Mouse (Mus musculus) heart, embryonic 14.5 days (tissue): ENCODE data around the gene Rfxank. TPM values are rescaled to one million over a fixed set of nuclear protein-coding genes. Genes with fewer than 3 reads are reported as not detected.

ENCODE experiments used
- ATAC-seq: fragments of 200-750 bp; cut with Nextera tagmentation; 2 replicates; pipeline ENCODE4 v1.8.0; 2017; ENCODE audit warnings: low read depth, moderate TSS enrichment; ENCODE audit not compliant: insufficient number of reproducible peaks, insufficient read depth, low FRiP score
- H3K27ac ChIP-seq, 2 experiments: fragments of 200-500 bp in 1 of 2; fragments of 300-500 bp in 1 of 2; sonication (generic) in 1 of 2; replicated peaks in 1 of 2; 2 replicates each; pipeline ENCODE4 v1.5.1; 2012 to 2014; ENCODE audit warnings: low read depth in 2 of 2, low read length in 2 of 2, control low read depth in 1 of 2, mild to moderate bottlenecking in 1 of 2, mixed read lengths in 1 of 2; ENCODE audit not compliant: control insufficient read depth in 1 of 2, insufficient read depth in 1 of 2
- H3K27me3 ChIP-seq: fragments of 300-500 bp; sonication (generic); 2 replicates; pipeline ENCODE4 v1.6.1; 2014; ENCODE audit warnings: mild to moderate bottlenecking, low read length, control low read depth; ENCODE audit not compliant: control insufficient read depth, insufficient read depth
- H3K36me3 ChIP-seq: fragments of 300-500 bp; sonication (generic); 2 replicates; pipeline ENCODE4 v1.6.1; 2014; ENCODE audit warnings: mild to moderate bottlenecking, control low read depth, low read length, mixed read lengths; ENCODE audit not compliant: control insufficient read depth, insufficient read depth
- H3K4me1 ChIP-seq, 2 experiments: fragments of 200-500 bp in 1 of 2; fragments of 300-500 bp in 1 of 2; sonication (generic) in 1 of 2; 2 replicates each; pipeline ENCODE4 v1.6.1; 2012 to 2014; ENCODE audit warnings: low read length in 2 of 2, control low read depth in 1 of 2, mixed read lengths in 1 of 2; ENCODE audit not compliant: control insufficient read depth in 2 of 2, insufficient read depth in 2 of 2
- H3K4me2 ChIP-seq: fragments of 300-500 bp; sonication (generic); 2 replicates; pipeline ENCODE4 v1.6.1; 2014; ENCODE audit warnings: mild to moderate bottlenecking, low read length
- H3K4me3 ChIP-seq, 2 experiments: fragments of 200-500 bp in 1 of 2; fragments of 300-500 bp in 1 of 2; sonication (generic) in 1 of 2; 2 replicates each; pipeline ENCODE4 v1.5.1; 2012 to 2014; ENCODE audit warnings: low read length in 2 of 2, mild to moderate bottlenecking in 2 of 2, control low read depth in 1 of 2, low read depth in 1 of 2, moderate library complexity in 1 of 2; ENCODE audit not compliant: control insufficient read depth in 1 of 2, insufficient read depth in 1 of 2
- H3K9ac ChIP-seq: fragments of 300-500 bp; sonication (generic); 2 replicates; pipeline ENCODE4 v1.6.1; 2014; ENCODE audit warnings: mild to moderate bottlenecking, low read length
- H3K9me3 ChIP-seq: fragments of 300-500 bp; sonication (generic); 2 replicates; pipeline ENCODE4 v1.6.1; 2016; ENCODE audit warnings: low read length, control low read depth; ENCODE audit not compliant: control insufficient read depth
- WGBS: fragments of 180-500 bp; shearing (Covaris S2); extraction: QIAGEN DNeasy Blood & Tissue Kit; methylation state at CpG from one replicate; pipeline ENCODE4 v1.1.7; 2014; 5-methylcytosine and 5-hydroxymethylcytosine counted together
- polyA plus RNA-seq: library from polyadenylated mRNA; unstranded; fragments of >200 nt; fragmentation: Nextera tagmentation; extraction: Ambion mirVana; gene quantifications from 2 replicates; pipeline ENCODE4 v1.2.1, GENCODE M21; 2014

Gene Rfxank
- polyA plus RNA-seq, 1 experiment from 2014 or later = 21.0 TPM

DNA sequence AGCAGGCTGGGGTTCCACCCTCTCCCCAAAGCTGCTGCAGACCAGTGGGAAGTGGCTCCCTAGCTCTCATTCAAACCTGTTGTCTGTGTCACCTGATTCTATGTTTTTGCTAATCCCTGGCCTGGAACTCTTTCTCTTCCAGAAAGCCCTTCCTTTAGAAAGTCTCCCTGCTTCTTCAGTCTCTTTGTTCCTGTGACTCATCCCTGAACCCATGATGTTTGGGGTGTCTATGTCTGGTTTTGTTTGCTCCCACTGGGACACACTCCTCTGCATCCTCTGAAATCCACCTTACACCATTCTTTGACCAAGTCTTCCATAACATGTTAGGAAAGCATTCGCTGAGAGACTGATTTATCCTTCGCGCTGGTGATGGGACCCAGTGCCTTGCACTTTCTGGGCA, 8.9 kb downstream of the Rfxank start:
- Histone ChIP-seq H3K9me3 (no peaks in the 10 kb centered on the region), H3K4me2 (no peak overlapping the region), H3K4me1 (peaks cover 25 to 38% of the 10 kb centered on the region in 2 experiments), H3K4me3 (no peak overlapping the region), H3K27me3 (no peaks in the 10 kb centered on the region), H3K36me3 (peaks cover 29% of the 10 kb centered on the region), H3K9ac (no peak overlapping the region), H3K27ac (peak overlapping the region in 1 of 2 experiments; percentile 80; a peak in 1 of 4 replicates)
- WGBS = 81% methylated on average over 3 of the region's 3 CpGs
- ATAC-seq = no peak

DNA sequence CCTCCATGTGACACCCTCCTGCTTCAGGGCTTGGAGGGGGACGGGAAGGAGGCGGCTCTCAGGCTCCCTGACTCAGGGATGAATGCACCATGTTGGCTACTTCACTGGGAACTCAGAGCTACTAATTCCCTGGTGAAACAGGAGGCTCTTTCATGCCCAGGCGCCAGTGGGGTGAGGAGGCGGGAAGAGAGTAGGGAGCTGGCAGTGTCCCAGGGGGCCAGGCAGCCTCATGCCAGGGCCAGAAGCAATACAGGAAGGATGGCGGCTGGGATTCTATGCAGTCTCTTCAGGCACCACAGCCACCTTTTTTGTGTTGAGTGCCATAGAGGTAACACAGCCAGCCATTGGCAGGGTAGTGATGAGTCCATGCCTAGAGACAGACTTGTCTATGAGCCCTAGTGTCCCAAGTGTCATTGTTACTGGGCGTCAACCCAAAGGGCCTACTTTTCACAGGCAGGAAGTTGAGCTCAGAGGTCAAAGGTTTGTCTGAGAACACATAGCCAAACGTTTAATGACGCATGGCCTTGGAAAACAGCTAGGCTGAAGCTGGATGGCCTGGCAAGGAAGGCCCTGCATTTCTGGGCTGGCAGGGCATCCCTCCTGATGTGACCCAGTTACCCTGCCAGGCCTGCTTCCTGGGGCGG, 9.5 kb downstream of the Rfxank start:
- Histone ChIP-seq H3K36me3 (peaks cover 23% of the 10 kb centered on the region), H3K9me3 (no peaks in the 10 kb centered on the region), H3K27me3 (no peaks in the 10 kb centered on the region), H3K4me2 (no peak overlapping the region), H3K27ac (peak overlapping the region; percentile 29 to 80), H3K9ac (no peak overlapping the region), H3K4me3 (no peak overlapping the region), H3K4me1 (peaks cover 21 to 32% of the 10 kb centered on the region in 2 experiments)
- 59% methylated on average over 9 of the region's 9 CpGs for WGBS
- ATAC-seq = no peak

DNA sequence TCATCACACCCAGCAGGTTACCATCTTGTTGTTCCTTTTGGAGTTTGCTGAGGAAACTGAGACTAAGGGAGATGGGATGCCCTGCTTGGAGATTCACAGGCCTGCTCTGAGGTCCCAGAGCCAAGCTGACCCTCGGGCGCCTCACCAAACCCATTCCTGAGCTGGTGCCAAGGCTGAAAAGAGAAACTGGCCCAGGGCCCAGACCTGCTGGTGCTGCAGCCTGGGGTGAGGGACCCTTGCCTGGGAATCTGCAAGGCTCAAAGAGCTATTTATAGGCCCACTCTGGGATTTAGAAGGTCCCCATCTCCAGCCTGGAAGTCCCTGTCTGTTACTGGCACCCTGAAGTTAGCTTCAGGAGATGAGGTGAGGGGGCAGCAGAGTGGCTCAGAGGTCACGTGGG, 10.5 kb downstream of the Rfxank start:
- Histone ChIP-seq H3K27me3 (no peaks in the 10 kb centered on the region), H3K4me1 (peaks cover 21 to 30% of the 10 kb centered on the region in 2 experiments), H3K36me3 (peaks cover 13% of the 10 kb centered on the region), H3K4me3 (no peak overlapping the region), H3K9me3 (no peaks in the 10 kb centered on the region), H3K27ac (peak overlapping the region; percentile 80 to 93), H3K9ac (no peak overlapping the region; the same call in 1 of the 2 replicates), H3K4me2 (peak overlapping the region; percentile 33)
- 32% methylated on average over 3 of the region's 3 CpGs for WGBS
- peak; percentile 59 for ATAC-seq

DNA sequence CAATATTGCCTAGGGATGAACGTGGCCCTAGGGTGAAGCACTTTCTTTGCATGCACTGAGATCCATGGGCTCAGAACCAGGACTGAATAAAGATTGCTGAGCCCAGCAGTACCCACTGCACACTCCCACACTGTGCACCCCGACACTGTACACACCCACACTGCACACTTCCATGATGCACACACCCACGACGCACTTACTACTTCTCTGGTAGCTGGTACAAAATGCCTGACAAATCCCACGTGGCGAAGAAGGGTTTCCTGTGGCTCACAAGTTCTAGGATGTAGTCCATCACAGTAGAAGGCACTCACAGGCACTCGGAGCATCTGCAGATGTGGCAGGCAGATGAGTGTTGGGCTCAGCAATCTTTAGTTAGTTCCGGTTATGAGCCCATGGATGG, 14.0 kb downstream of the Rfxank start:
- no peak for ATAC-seq
- Histone ChIP-seq H3K9ac (no peak overlapping the region), H3K4me2 (no peak overlapping the region), H3K9me3 (no peaks in the 10 kb centered on the region), H3K27ac (no peak overlapping the region), H3K4me1 (peaks cover 17 to 18% of the 10 kb centered on the region in 2 experiments), H3K36me3 (no peaks in the 10 kb centered on the region), H3K27me3 (peaks cover 21% of the 10 kb centered on the region), H3K4me3 (no peak overlapping the region)
- 57% methylated on average over 8 of the region's 8 CpGs for WGBS

DNA sequence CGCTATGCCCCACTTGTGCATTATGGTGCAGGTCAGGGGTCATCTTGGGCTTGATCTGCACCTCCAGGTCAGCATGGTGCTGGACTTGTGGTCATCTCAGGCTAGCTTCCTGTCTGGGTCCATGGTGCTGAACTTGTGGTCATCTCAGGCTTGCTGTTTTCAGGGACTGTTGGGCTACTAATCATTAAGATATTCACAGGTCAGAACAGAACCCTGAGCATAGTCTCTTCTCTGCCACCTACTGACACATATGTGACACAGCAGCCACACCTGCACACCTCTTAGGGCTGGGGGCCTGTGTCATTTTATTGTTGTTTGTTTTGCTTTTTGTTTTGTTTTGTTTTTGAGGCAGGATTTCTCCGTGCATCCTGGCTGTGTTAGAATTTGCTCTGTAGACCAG, 16.1 kb downstream of the Rfxank start:
- no peaks in the 10 kb centered on the region for H3K36me3 ChIP-seq
- H3K9ac ChIP-seq = no peak overlapping the region
- WGBS = 49% methylated on average over 2 of the region's 2 CpGs
- H3K4me2 ChIP-seq = no peak overlapping the region
- no peak for ATAC-seq
- no peak overlapping the region for H3K4me3 ChIP-seq
- H3K27me3 ChIP-seq = peaks cover 42% of the 10 kb centered on the region
- peaks cover under 1 to 2% of the 10 kb centered on the region in 2 experiments; a peak in 1 of 4 replicates for H3K4me1 ChIP-seq
- no peaks in the 10 kb centered on the region for H3K9me3 ChIP-seq
- no peak overlapping the region for H3K27ac ChIP-seq

DNA sequence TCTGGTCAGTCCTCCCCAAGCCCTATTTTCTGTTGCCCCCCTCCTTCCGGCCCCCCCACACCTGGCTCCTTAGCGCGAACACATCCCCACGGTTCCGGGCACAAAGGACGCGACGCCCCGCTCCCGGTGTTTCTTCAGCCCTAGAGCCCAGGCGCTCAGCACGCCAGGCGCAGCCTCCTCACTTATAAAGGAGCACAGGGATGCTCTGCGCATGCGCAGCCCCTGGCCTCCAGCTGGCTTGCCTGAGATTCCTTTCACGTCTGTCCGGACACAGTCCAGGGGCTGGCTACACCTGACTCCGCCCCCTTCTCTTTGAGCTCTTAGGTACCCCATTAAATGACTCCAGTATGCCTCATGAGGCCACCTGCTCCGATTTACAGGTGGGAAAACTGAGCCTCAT, 18.3 kb downstream of the Rfxank start, which contains the start of gene Ncan:
Ncan (minus strand) TSS at position 207 of the 400 bp plus-strand sequence.
- Histone ChIP-seq H3K4me1 (peaks cover 0 to 2% of the 10 kb centered on the region in 2 experiments; a peak in 1 of 4 replicates), H3K27me3 (peaks cover 64% of the 10 kb centered on the region), H3K4me2 (peak within 1 kb of the TSS; percentile 34; the same call in 1 of the 2 replicates), H3K36me3 (no peaks in the 10 kb centered on the region), H3K9me3 (no peaks in the 10 kb centered on the region), H3K9ac (no peak within 1 kb of the TSS), H3K4me3 (no peak within 1 kb of the TSS; a peak in 1 of 4 replicates), H3K27ac (no peak within 1 kb of the TSS)
- ATAC-seq = 0 out of 2 replicates have a peak, but pooled peaks have one; percentile 19
- WGBS = 5% methylated on average over 19 of the region's 19 CpGs

DNA sequence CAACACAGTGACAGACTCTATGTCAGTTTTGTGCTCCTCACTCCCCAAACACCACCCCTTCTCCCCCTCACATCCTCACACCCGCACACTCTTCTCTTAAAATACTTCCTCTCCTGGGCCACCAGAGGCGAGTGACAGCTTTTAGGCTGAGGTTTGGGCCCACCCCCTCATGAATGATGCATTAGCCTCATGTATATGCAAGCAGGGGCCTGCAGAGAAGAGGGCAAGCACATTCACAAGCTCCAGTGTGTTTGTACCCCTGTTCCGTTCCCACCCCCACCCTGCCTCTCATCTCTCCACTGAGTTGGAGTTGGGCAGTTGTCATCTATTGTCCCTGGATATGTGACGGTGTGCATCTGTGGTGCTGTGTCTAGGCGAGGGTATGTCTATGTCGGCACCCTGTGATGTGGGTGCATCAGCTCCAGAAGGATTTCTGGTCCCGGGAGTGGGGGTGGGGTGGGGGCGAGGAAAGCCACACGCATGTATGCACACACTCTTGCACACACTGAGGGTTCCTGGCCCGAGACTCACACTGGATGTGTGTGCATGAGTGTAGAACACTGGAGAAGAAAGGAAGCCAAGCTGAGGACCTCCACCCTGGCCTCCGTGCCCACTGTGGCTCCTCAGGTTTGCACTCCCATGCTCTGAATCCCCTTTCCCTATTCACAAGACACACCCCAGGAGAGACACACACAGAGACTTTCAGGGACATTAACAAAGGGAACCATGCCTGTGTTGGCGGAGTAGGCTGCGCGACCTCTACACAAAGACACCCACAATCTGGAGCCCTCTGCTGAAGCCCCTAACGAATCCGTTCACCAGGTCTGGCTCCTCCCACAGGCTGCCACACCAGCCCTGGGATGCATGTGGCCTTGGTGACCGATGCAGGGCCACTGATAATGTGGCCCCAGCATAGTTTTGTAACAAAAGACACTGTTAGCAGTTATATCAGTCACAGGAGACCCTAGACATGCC, 19.9 kb downstream of the Rfxank start:
- no peak for ATAC-seq
- no peak overlapping the region for H3K4me3 ChIP-seq
- WGBS = 14% methylated on average over 17 of the region's 17 CpGs
- H3K27ac ChIP-seq = no peak overlapping the region
- H3K36me3 ChIP-seq = no peaks in the 10 kb centered on the region
- H3K9ac ChIP-seq = no peak overlapping the region
- H3K9me3 ChIP-seq = no peaks in the 10 kb centered on the region
- H3K4me1 ChIP-seq = peaks cover 0 to 2% of the 10 kb centered on the region in 2 experiments; a peak in 1 of 4 replicates
- H3K4me2 ChIP-seq = no peak overlapping the region
- peaks cover 81% of the 10 kb centered on the region for H3K27me3 ChIP-seq
